Mouse (Mus musculus): ENCODE measurements around the gene P2rx7. TPM values are rescaled to one million over a fixed set of nuclear protein-coding genes. Genes with fewer than 3 reads are reported as not detected.

Gene P2rx7
- polyA plus RNA-seq, 1 experiment from 2014 or later, result 0.30 TPM

Small RNA genes within 50 kb of the gene (microRNA-seq; reads per million reads assigned to microRNA genes)
- gene Mir8115, result not detected

Other genes starting within 250 kb of the P2rx7 start
- 60.4 and 63.2 TPM in 2 replicates for gene Anapc7, start 222.2 kb upstream of the P2rx7 start, polyA plus RNA-seq (2016; fragmentation: Nextera tagmentation; extraction: Ambion mirVana)
- 35.3 and 38.1 TPM in 2 replicates for gene Atp2a2, start 141.7 kb upstream of the P2rx7 start, polyA plus RNA-seq (2016; fragmentation: Nextera tagmentation; extraction: Ambion mirVana)
- gene Ift81, start 29.4 kb upstream of the P2rx7 start, polyA plus RNA-seq (2016; fragmentation: Nextera tagmentation; extraction: Ambion mirVana), result 40.3 and 50.2 TPM in 2 replicates
- 5.1 and 6.5 TPM in 2 replicates for gene P2rx4, start 63.6 kb downstream of the P2rx7 start, polyA plus RNA-seq (2016; fragmentation: Nextera tagmentation; extraction: Ambion mirVana)
- gene Camkk2, start 135.5 kb downstream of the P2rx7 start, polyA plus RNA-seq (2016; fragmentation: Nextera tagmentation; extraction: Ambion mirVana), result 21.9 and 26.3 TPM in 2 replicates
- 477 and 502 TPM in 2 replicates for gene Anapc5, start 177.4 kb downstream of the P2rx7 start, polyA plus RNA-seq (2016; fragmentation: Nextera tagmentation; extraction: Ambion mirVana)
- gene Rnf34, start 206.1 kb downstream of the P2rx7 start, polyA plus RNA-seq (2016; fragmentation: Nextera tagmentation; extraction: Ambion mirVana), result 48.5 and 48.7 TPM in 2 replicates